Mouse (Mus musculus): Measurements from ENCODE around the gene Nup133. TPM values are rescaled to one million over a fixed set of nuclear protein-coding genes. Genes with fewer than 3 reads are reported as not detected.

Nup133 gene
- polyA plus RNA-seq, 1 experiment from 2014 or later, result 42.1 TPM

- peaks cover 20% of the 10 kb centered on the region for H3K4me1 ChIP-seq
- no peak within 1 kb of the TSS for H3K4me2 ChIP-seq (replicated peaks)
- H3K9ac ChIP-seq, result no peak within 1 kb of the TSS
- no peak within 1 kb of the TSS for H3K4me3 ChIP-seq
- H3K27ac ChIP-seq, result no peak within 1 kb of the TSS
- ATAC-seq (ENCODE audit: low FRiP score), result no peak
- WGBS, result 26% methylated on average over 15 of the region's 15 CpGs
- H3K36me3 ChIP-seq, result 0 out of 2 replicates have a peak, but pooled peaks cover 3% of the 10 kb centered on the region
- peaks cover 77% of the 10 kb centered on the region for H3K27me3 ChIP-seq
- H3K9me3 ChIP-seq (replicated peaks), result no peaks in the 10 kb centered on the region
Measured at GRCm38 (mm10) chr8:123894502-123895097, 54.5 kb downstream of the Nup133 start, which contains the start of gene Acta1. Gene Acta1, minus strand, starts transcription at chr8:123894751.

- Histone ChIP-seq H3K9me3 (replicated peaks) (no peaks in the 10 kb centered on the region), H3K9ac (no peak overlapping the region), H3K36me3 (no peaks in the 10 kb centered on the region), H3K27me3 (peaks cover 87% of the 10 kb centered on the region), H3K4me2 (replicated peaks) (no peak overlapping the region), H3K4me3 (no peak overlapping the region), H3K27ac (no peak overlapping the region), H3K4me1 (peaks cover 20% of the 10 kb centered on the region)
- WGBS, result 87% methylated on average over 11 of the region's 11 CpGs
- ATAC-seq (ENCODE audit: low FRiP score), result no peak
Measured at GRCm38 (mm10) chr8:123893413-123893812, 55.7 kb downstream of the Nup133 start.

GRCm38 (mm10) chr8:123892586-123893155, 56.4 kb downstream of the Nup133 start:
- H3K36me3 ChIP-seq, result no peaks in the 10 kb centered on the region
- peak overlapping the region; percentile 62 for H3K4me2 ChIP-seq (replicated peaks)
- peak overlapping the region; percentile 39 for H3K4me3 ChIP-seq
- peaks cover 87% of the 10 kb centered on the region for H3K27me3 ChIP-seq
- no peak overlapping the region for H3K27ac ChIP-seq
- peak overlapping the region; percentile 51 for H3K9ac ChIP-seq
- 9% methylated on average over 30 of the region's 30 CpGs for WGBS
- H3K4me1 ChIP-seq, result peaks cover 20% of the 10 kb centered on the region
- no peaks in the 10 kb centered on the region for H3K9me3 ChIP-seq (replicated peaks)
- peak; percentile 43 for ATAC-seq (ENCODE audit: low FRiP score)

- no peak overlapping the region for H3K27ac ChIP-seq
- no peaks in the 10 kb centered on the region for H3K9me3 ChIP-seq (replicated peaks)
- H3K9ac ChIP-seq, result peak overlapping the region; percentile 51
- H3K4me3 ChIP-seq, result peak overlapping the region; percentile 39
- H3K4me2 ChIP-seq (replicated peaks), result peak overlapping the region; percentile 62
- peaks cover 20% of the 10 kb centered on the region for H3K4me1 ChIP-seq
- under 1% methylated on average over 49 of the region's 49 CpGs for WGBS
- peaks cover 88% of the 10 kb centered on the region for H3K27me3 ChIP-seq
- H3K36me3 ChIP-seq, result no peaks in the 10 kb centered on the region
- ATAC-seq (ENCODE audit: low FRiP score), result peak; percentile 75
Measured at GRCm38 (mm10) chr8:123891883-123892585, 57.0 kb downstream of the Nup133 start.

GRCm38 (mm10) chr8:123891271-123891670, 57.8 kb downstream of the Nup133 start:
- peaks cover 84% of the 10 kb centered on the region for H3K27me3 ChIP-seq
- ATAC-seq (ENCODE audit: low FRiP score), result no peak
- peak overlapping the region; percentile 51; the same call in 1 of the 2 replicates for H3K9ac ChIP-seq

GRCm38 (mm10) chr8:123889797-123890196, 59.3 kb downstream of the Nup133 start:
- Histone ChIP-seq H3K4me1 (peaks cover 23% of the 10 kb centered on the region), H3K36me3 (no peaks in the 10 kb centered on the region), H3K4me2 (replicated peaks) (no peak overlapping the region), H3K9ac (no peak overlapping the region), H3K27me3 (peaks cover 79% of the 10 kb centered on the region), H3K9me3 (replicated peaks) (no peaks in the 10 kb centered on the region), H3K27ac (no peak overlapping the region), H3K4me3 (no peak overlapping the region)
- ATAC-seq (ENCODE audit: low FRiP score), result no peak
- 68% methylated on average over 4 of the region's 4 CpGs for WGBS

More at GRCm38 (mm10) chr8:123891271-123891670, 57.8 kb downstream of the Nup133 start:
- Histone ChIP-seq H3K4me2 (replicated peaks) (peak overlapping the region; percentile 62), H3K4me3 (peak overlapping the region; percentile 39), H3K4me1 (peaks cover 20% of the 10 kb centered on the region), H3K27ac (no peak overlapping the region), H3K9me3 (replicated peaks) (no peaks in the 10 kb centered on the region), H3K36me3 (no peaks in the 10 kb centered on the region)
- WGBS, result under 1% methylated on average over 11 of the region's 11 CpGs

GRCm38 (mm10) chr8:123887956-123888355, 61.1 kb downstream of the Nup133 start:
- Histone ChIP-seq H3K4me3 (no peak overlapping the region), H3K4me2 (replicated peaks) (no peak overlapping the region), H3K4me1 (peaks cover 31% of the 10 kb centered on the region), H3K9ac (no peak overlapping the region), H3K27ac (no peak overlapping the region), H3K9me3 (replicated peaks) (no peaks in the 10 kb centered on the region), H3K36me3 (no peaks in the 10 kb centered on the region), H3K27me3 (peaks cover 67% of the 10 kb centered on the region)
- WGBS, result 87% methylated on average over 2 of the region's 2 CpGs
- ATAC-seq (ENCODE audit: low FRiP score), result no peak

- H3K4me2 ChIP-seq (replicated peaks), result no peak overlapping the region
- no peak overlapping the region for H3K27ac ChIP-seq
- peaks cover 60% of the 10 kb centered on the region for H3K27me3 ChIP-seq
- H3K9ac ChIP-seq, result no peak overlapping the region
- H3K9me3 ChIP-seq (replicated peaks), result no peaks in the 10 kb centered on the region
- whole genome bisulfite sequencing, result 97% methylated on average over 4 of the region's 4 CpGs
- peaks cover 24% of the 10 kb centered on the region for H3K4me1 ChIP-seq
- H3K36me3 ChIP-seq, result no peaks in the 10 kb centered on the region
- no peak for ATAC-seq (ENCODE audit: low FRiP score)
- H3K4me3 ChIP-seq, result no peak overlapping the region
Measured at GRCm38 (mm10) chr8:123887163-123887562, 61.9 kb downstream of the Nup133 start.

GRCm38 (mm10) chr8:123884721-123885565, 64.1 kb downstream of the Nup133 start:
- peaks cover 41% of the 10 kb centered on the region for H3K27me3 ChIP-seq
- peak overlapping the region; percentile 32; the same call in 1 of the 2 replicates for H3K9ac ChIP-seq
- ATAC-seq (ENCODE audit: low FRiP score), result peak; percentile 73
- no peaks in the 10 kb centered on the region for H3K36me3 ChIP-seq
- H3K4me1 ChIP-seq, result peaks cover 11% of the 10 kb centered on the region
- whole genome bisulfite sequencing, result 9% methylated on average over 13 of the region's 14 CpGs
- H3K27ac ChIP-seq, result peak overlapping the region; percentile 60; the same call in 1 of the 2 replicates
- H3K4me3 ChIP-seq, result no peak overlapping the region
- H3K4me2 ChIP-seq (replicated peaks), result peak overlapping the region; percentile 22
- no peaks in the 10 kb centered on the region for H3K9me3 ChIP-seq (replicated peaks)

- H3K4me1 ChIP-seq, result peaks cover 14% of the 10 kb centered on the region
- H3K9me3 ChIP-seq (replicated peaks), result no peaks in the 10 kb centered on the region
- peaks cover 27% of the 10 kb centered on the region for H3K27me3 ChIP-seq
- H3K27ac ChIP-seq, result no peak overlapping the region
- H3K9ac ChIP-seq, result no peak overlapping the region
- WGBS, result 66% methylated on average over 4 of the region's 4 CpGs
- no peak for ATAC-seq (ENCODE audit: low FRiP score)
- H3K36me3 ChIP-seq, result no peaks in the 10 kb centered on the region
- H3K4me2 ChIP-seq (replicated peaks), result no peak overlapping the region
- H3K4me3 ChIP-seq, result no peak overlapping the region
Measured at GRCm38 (mm10) chr8:123883094-123883493, 66.0 kb downstream of the Nup133 start.

- 70% methylated on average over 2 of the region's 2 CpGs for WGBS
- Histone ChIP-seq H3K36me3 (no peaks in the 10 kb centered on the region), H3K4me3 (no peak overlapping the region), H3K27ac (no peak overlapping the region), H3K9ac (no peak overlapping the region), H3K9me3 (replicated peaks) (no peaks in the 10 kb centered on the region), H3K4me1 (peaks cover 14% of the 10 kb centered on the region), H3K4me2 (replicated peaks) (no peak overlapping the region), H3K27me3 (peaks cover 27% of the 10 kb centered on the region)
- ATAC-seq (ENCODE audit: low FRiP score), result no peak
Measured at GRCm38 (mm10) chr8:123882412-123882811, 66.7 kb downstream of the Nup133 start.

Measured in hindbrain, embryonic 12.5 days (tissue).